Mouse (Mus musculus) mesoderm, embryonic 11.5 days (tissue): ENCODE results near the gene Sh3bgrl3.

Source experiments
- DNase-seq: peaks from one replicate; pipeline ENCODE4 v3.0.0-alpha.2; 2012; ENCODE audit warnings: low read depth, low spot score

The Sh3bgrl3 gene

GRCm38 (mm10) chr4:134128983-134129362, 384 bp upstream of the Sh3bgrl3 start:
- no peak for DNase-seq

- DNase-seq, result no peak
These were observed 796 bp downstream of the Sh3bgrl3 start for GRCm38 (mm10) chr4:134127793-134128192.

- DNase-seq, result no peak
These were observed 1.5 kb downstream of the Sh3bgrl3 start for GRCm38 (mm10) chr4:134127121-134127455.

- no peak for DNase-seq
These were observed 2.1 kb downstream of the Sh3bgrl3 start for GRCm38 (mm10) chr4:134126300-134127120.

DNA sequence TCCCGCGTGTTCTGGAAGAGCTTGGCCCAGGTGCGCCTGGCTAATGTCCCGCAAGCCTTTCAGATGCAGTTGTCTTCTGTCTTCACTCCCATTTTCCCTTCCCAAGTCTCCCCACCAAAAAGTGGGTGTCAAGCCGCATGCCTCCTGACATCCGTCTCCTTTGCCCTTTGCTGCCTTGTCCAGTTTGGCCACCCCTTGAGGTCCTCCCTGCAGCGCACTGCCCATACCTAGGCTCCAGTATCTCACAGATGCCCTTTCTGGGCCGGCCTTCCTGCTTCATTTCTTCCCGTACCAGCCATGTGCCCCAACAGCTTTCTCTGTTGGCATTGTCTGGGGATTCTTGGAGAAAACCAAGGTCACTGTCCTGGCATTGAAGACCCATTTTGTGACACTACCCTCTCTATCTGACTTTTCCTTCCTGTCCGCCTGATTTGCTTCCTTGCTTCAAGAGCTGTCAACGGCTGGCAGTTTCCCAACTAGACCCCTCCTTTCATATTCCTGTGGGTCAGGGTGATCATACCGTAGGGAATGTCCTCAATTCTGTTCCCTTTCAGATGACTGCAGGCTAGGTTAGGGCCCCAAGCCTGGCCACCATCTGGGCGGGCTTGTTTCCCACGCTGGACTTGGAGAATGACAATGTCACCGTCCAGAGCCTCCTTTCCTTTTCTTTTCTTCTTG, 3.1 kb downstream of the Sh3bgrl3 start:
- no peak for DNase-seq

DNA sequence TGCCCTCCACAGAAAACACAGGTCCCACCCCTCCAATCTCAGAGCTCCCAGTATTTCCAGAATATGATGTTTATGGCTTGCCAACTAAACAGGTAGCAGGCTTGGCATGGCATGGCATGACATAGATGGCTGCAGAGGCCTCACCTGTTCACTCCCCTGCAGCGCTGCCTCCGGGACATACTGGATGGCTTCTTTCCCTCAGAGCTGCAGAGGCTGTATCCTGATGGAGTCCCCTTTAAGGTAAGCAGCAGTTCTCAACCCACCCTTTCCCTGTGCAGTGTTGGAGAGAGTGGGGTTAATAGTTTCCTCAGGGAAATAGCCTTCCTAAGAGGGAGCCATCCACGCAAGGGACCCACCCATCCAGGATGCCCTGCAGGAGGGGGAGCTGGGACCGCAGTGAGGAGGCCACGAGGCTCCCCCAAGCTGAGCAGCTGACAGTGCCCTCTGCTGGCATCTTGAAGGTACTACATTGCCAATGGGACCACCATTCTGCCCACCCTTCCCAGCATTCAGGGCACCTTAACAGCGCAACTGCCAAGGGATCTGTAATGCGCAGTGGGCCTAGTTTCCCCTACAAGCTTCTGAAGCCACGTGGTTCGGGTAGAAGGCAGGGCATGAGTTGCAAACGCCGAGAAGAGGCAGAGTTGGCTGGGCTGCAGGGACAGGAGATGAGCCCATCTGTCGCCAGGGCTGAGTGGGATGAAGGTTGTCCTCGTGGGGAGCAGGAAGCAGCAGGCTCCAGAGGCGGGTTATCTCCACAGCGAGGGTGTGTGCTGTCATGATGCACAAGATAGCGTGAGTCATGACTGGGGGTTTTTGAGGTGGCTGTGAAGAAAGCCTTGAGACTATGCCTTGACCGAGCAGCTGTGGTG, 4.7 kb downstream of the Sh3bgrl3 start:
- peak; percentile 75 for DNase-seq

DNA sequence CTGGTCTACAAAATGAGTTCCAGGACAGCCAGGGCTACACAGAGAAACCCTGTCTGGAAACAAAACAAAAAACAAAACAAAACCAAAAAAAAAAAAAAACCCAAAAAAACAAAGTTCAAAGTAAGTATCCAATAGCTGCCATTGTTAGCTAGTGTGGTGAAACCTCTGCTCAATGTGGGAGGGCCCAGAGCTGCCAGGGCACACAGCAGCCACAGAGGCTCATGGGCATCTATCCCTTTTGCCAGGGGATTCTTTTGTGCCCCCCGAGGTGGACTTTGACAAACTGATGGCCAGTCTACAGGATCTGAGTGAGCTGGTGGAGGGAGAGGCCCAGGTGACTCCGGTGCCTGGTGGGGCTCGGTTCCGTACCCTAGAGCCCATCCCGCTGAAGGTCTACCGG, 5.4 kb downstream of the Sh3bgrl3 start:
- no peak for DNase-seq

DNA sequence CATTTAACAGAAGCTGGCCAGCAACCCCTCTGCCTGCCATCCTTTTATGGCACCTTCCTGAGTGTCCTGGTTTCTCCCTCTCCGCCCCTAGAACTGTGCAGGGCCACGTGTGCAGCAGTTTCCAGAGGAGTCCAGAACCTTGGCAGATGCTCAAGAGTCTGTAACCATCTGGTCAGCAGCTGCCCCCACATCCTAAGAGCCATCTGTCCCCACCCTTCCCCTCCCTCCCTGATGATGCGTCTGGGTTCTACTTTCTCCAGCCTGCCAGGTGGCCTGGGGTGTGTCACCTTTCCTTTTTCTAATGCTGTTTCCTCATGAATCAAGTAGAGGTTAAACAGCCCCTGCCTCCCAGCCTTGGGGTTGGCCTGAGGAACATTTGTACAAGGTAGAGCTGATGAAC, 6.3 kb downstream of the Sh3bgrl3 start:
- no peak for DNase-seq

GRCm38 (mm10) chr4:134121571-134121970, 7.0 kb downstream of the Sh3bgrl3 start:
- no peak for DNase-seq

GRCm38 (mm10) chr4:134120916-134121315, 7.7 kb downstream of the Sh3bgrl3 start:
- DNase-seq, result no peak

DNA sequence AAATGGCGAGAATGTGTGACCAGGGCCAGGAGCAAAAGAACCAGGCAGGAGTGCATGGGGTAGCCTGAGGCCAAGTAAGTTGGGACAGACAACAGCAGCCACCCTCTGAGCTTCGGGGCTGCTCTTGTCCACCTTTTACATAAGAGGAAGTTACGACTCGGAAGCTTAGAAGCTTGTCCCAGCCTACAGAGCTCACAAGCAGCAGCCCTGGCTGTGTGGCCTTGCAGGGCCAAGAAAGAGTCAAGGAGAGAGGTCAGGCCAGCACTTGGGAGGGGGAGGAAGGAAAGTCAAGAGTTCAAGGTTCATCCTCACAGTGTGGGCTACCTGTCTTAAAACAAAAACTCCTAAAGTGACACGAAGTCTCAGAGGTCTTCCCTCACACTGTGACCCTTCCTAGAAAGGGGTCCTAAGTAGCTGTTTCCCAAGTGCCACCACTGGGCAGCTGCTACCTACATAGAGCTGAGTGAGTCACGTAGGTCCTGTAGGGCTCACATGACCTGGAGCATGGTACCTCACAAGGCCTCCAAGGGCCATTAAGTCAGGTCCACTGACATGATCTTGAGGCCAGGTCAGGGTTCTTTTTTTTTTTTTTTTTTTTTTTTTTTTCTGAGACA, 8.3 kb downstream of the Sh3bgrl3 start:
- no peak for DNase-seq

DNA sequence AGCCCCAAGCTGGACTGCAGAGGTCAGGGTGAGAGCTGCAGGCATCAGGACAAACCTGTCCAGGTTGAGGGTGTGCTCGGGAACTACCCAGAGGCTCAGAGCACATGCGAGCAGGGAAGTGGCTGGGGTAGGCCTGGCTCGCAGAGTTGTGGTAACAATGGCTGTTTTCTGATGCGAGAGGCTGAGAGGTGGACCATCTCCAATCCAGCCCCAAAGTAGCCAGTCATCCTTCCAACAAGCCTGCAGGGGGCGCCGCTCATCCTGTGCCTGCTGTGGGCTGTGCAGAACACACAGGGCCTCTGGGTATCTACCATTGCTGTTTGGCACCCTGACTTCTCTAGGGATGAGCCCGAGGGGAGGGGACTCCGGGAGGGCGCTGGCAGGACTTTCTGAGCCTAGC, 8.9 kb downstream of the Sh3bgrl3 start:
- DNase-seq, result no peak

- no peak for DNase-seq
These were observed 9.5 kb downstream of the Sh3bgrl3 start for GRCm38 (mm10) chr4:134119042-134119441.

- no peak for DNase-seq
These were observed 10.3 kb downstream of the Sh3bgrl3 start for GRCm38 (mm10) chr4:134118126-134118800.

GRCm38 (mm10) chr4:134117012-134117411, 11.6 kb downstream of the Sh3bgrl3 start:
- no peak for DNase-seq

DNA sequence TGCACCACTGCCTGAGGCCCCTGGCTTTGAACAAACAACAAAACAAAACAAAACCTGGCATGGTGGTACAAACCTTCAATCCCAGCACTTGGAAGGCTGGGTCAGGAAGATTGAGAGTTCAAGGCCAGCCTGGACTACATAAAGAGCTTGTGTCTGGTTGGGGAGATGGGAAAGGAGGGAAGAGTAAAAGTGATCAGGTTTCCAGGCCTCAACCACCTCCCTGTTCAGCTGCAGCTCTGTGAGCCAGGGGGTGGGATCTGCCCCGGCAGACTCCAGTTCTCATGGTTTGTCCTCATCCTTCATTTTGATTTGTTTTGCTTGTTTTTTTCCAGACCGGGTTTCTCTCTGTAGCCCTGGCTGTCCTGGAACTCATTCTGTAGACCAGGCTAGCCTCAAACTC, 12.1 kb downstream of the Sh3bgrl3 start:
- DNase-seq, result no peak

DNA sequence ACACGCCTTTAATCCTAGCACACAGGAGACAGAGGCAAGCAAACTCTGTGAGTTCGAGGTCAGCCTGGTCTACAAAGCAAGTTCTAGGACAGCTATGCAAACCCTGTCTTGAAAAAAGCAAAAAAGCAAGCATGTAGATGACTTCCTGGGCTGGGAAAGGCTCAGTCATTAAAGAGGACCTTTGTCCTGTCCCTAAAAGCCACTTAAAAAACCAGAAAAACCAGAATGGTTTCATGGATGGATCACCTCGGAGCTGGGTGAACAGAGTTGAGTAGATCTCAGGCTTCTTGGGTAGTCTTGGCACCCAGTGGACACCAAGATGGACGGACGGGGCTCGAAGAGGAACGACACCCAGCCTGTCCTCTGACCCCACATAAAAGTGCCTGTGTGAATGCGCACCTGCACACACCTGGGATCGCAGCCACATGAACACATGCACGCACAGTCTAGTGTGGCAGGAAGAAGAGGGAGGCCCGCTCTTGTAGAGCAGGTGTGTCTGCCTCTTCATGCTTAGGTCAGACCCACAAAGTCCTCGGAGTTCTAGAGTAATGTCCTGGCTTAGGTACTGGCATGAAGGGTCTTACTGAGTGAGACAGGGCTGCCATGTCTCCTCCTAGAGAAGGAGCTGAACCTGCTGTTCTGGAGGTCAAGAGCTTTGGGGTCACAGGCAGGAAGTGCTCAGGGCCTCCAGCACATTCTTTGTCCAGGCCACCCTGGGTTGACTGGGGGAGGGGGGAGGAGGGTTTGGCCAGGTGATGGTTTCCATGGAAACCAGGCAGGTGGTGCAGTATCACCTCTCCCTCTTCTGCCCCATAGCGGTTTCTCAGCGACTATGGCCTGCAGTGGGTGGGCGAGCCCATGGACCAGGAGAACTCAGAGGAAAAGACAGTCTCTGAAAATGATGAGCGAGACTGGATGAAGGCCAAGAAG, 13.1 kb downstream of the Sh3bgrl3 start:
- DNase-seq, result no peak

DNA sequence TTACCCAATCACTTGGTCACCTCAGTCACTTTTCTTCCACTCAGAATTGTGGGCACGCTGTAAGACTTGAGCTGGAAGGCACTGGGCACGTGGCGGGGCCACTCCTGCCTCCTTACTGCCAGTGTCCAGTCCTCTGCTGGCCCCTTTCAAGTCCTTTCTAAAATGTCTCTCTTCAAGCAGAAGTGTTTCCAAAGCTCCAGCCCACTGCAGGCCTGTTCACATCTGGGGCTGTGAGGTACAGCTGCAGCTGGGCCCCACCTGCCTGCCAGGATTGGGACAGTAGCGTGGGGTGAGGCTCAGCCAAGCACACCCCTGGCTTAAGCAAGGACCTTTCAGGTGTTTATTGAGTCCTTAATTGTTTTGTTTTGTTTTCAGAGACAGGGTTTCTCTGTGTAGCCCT, 14.6 kb downstream of the Sh3bgrl3 start:
- no peak for DNase-seq

DNA sequence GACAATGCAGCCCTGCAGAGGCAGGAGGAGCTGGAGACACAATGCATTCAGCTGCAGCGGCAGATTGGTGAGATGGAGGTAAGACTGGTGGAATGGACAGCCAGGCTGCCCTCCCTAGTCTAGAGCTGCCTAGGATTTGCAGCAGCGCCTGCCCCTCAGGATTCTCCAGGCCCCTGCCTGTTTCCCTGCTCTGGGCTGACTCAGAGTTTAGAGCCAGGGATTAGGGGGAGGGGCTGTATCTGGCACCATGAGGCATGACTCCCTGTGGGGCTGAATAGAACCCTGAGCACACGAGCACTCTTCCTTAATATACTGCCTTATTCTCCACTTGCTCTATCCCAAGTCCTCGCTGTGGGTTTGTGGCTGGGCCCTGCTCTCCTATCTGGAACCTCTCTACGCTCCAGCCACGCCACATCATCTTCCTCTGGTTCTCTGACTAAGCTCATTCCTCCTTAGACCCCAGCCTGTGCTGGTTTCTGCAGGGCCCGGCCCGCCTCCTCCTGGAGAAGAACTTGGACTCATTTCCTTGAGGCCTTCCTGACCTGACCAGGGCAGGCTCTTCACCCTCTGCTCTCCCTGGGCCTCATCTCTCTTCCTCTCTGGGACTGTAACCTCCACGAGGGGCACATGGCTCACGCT, 15.1 kb downstream of the Sh3bgrl3 start:
- no peak for DNase-seq

- no peak for DNase-seq
These were observed 16.2 kb downstream of the Sh3bgrl3 start for GRCm38 (mm10) chr4:134112403-134112802.
